Mouse (Mus musculus): Measurements from ENCODE around the gene C330007P06Rik. TPM values are rescaled to one million over a fixed set of nuclear protein-coding genes. Genes with fewer than 3 reads are reported as not detected.
A peak's percentile ranks its signal among the peaks of the same experiment; 100 is the strongest.

C330007P06Rik gene
- polyA plus RNA-seq, 1 experiment from 2014 or later, result 33.2 TPM

DNA sequence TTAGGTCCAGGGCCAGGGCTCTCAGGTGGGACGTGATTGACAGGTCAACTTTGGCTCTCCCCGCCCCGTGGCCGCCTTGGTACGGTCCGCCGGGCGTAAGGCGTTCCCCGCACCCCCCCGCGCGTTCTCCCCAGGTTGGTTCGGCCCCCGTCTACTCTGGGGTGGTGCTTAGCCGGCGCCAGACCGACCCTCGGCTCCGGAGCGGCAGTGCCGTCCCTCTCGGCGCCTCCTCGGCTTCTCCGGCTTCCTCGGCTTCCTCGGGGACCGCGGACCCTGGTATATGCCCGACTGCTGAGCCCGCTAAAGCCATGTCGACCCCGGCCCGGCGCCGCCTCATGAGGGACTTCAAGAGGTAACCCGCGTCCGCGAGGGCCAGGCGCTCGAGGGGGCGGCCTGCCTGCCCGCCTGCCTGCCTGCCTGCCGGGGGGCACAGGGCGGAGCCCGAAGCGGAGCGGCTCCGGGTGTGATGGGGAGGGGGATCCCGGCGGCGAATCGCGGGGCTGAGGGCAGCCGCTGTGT, 326 bp upstream of the C330007P06Rik start:
- Histone ChIP-seq H3K27ac (replicated peaks) (peak overlapping the region; percentile 80), H3K4me3 (replicated peaks) (peak overlapping the region; percentile 62), H3K36me3 (no peaks in the 10 kb centered on the region), H3K4me1 (no peaks in the 10 kb centered on the region), H3K4me2 (replicated peaks) (peak overlapping the region; percentile 49), H3K27me3 (no peaks in the 10 kb centered on the region), H3K9ac (peak overlapping the region; percentile 62), H3K9me3 (replicated peaks) (no peaks in the 10 kb centered on the region)
- peak; percentile 95 for ATAC-seq (ENCODE audit: insufficient number of reproducible peaks, low FRiP score, low TSS enrichment, low read depth)
- WGBS, result 17% methylated on average over 55 of the region's 57 CpGs

- no peak overlapping the region for H3K27ac ChIP-seq (replicated peaks)
- no peaks in the 10 kb centered on the region for H3K36me3 ChIP-seq
- H3K4me2 ChIP-seq (replicated peaks), result no peak overlapping the region
- no peaks in the 10 kb centered on the region for H3K4me1 ChIP-seq
- no peaks in the 10 kb centered on the region for H3K9me3 ChIP-seq (replicated peaks)
- H3K27me3 ChIP-seq, result no peaks in the 10 kb centered on the region
- WGBS, result 75% methylated on average over 3 of the region's 3 CpGs
- ATAC-seq (ENCODE audit: insufficient number of reproducible peaks, low FRiP score, low TSS enrichment, low read depth), result no peak
- H3K4me3 ChIP-seq (replicated peaks), result no peak overlapping the region
- no peak overlapping the region for H3K9ac ChIP-seq
These were observed 3.5 kb downstream of the C330007P06Rik start for GRCm38 (mm10) chrX:36870372-36870771.

DNA sequence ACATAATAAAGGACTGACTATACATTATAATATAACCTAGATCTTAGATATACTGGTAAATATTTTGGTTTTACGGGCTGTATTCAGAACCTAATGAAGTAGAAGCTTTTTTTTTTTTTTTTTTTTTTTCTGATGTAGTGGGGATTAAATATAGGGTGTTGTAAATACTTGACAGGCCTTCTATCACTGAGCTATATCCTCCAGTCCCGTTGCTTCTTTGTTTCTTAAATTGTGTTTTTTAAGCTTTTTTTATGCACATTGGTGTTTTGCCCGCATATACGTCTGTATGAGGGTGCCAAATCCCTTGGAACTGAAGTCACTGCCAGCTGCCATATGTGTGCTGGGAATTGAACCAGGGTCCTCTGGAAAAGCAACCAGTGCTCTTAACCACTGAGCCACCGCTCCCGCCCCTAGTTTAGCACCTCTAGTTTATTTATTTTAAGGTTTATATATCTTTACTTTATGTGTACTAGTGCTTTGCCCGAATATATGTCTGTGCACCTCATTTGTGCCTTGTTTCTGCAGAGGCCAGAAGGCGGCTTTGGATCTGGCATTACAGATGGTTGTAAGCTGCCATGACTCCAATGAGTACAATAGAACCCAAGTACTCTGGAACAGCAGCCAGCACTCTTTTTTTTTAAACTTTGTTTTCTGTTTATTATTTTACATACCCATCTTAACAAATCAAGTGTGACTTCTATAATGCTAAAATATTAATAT, 9.1 kb downstream of the C330007P06Rik start:
- WGBS, result 46% methylated on average over 8 of the region's 8 CpGs
- Histone ChIP-seq H3K27me3 (no peaks in the 10 kb centered on the region), H3K4me1 (0 out of 2 replicates have a peak, but pooled peaks cover 6% of the 10 kb centered on the region), H3K4me2 (replicated peaks) (peak overlapping the region; percentile 31), H3K4me3 (replicated peaks) (peak overlapping the region; percentile 46), H3K9me3 (replicated peaks) (no peaks in the 10 kb centered on the region), H3K9ac (no peak overlapping the region), H3K36me3 (no peaks in the 10 kb centered on the region), H3K27ac (replicated peaks) (no peak overlapping the region)
- ATAC-seq (ENCODE audit: insufficient number of reproducible peaks, low FRiP score, low TSS enrichment, low read depth), result no peak

DNA sequence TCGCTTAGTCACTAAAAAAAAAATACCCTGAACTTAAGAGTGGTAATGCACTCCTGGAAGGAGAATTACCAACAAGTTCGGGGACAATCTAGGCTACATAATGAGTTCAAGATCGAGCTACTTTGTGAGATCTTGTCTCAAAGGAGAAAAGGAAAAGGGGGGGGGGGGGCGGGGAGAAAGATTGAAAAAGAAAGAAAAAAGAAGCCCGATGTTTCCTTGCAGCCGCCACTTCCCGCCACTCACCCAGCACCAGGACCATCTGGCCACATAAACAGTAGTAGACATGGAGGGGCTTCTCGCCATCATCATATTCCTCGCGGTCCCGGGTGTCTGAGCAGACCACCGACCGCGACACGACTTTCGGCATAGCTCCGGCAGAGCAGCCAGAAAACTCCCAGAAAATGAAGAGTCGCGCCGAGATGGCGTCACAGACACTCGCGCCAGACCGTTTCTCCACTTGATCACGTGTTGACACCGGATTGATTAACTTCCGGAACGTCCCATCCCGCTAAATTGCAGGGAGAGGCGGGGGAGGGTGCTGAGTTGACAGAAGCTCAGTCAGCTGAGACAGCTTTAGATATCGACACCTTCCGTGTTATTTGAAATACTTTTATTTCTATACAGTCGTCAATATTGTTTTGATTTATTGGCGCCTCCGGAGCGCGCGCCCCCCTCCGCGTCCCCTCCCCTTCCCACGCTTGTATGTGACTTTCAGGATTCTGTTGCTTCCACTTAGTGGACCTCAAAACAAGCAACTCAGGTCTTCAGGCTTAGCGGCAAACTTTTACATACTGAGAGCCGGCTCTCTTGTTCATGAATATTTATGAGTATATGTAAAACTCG, 9.9 kb downstream of the C330007P06Rik start:
- Histone ChIP-seq H3K4me3 (replicated peaks) (peak overlapping the region; percentile 46), H3K36me3 (no peaks in the 10 kb centered on the region), H3K4me2 (replicated peaks) (peak overlapping the region; percentile 44), H3K27ac (replicated peaks) (peak overlapping the region; percentile 60; the same call in 1 of the 2 replicates), H3K9me3 (replicated peaks) (no peaks in the 10 kb centered on the region), H3K27me3 (no peaks in the 10 kb centered on the region), H3K4me1 (0 out of 2 replicates have a peak, but pooled peaks cover 6% of the 10 kb centered on the region), H3K9ac (no peak overlapping the region)
- ATAC-seq (ENCODE audit: insufficient number of reproducible peaks, low FRiP score, low TSS enrichment, low read depth), result peak; percentile 82
- WGBS, result 15% methylated on average over 41 of the region's 44 CpGs

DNA sequence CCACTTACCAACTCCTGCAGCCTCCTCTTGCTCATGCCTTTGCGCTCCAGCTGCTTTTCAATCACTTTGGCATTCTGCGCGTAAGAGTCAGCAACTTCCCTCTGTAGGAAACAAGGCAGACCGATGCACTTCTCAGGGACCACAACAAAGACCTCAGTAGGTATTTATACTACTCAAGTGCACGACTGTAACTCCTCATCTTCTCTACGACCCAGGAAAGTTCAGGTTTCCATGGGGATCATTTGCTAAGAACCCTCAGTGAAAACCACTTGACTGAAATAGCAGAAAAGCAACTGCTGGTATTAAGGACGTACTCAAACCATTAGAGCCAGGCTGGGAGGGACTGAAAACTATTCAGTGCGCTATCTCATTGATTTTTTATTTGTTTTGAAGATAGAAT, 21.3 kb downstream of the C330007P06Rik start:
- ATAC-seq (ENCODE audit: insufficient number of reproducible peaks, low FRiP score, low TSS enrichment, low read depth), result no peak
- Histone ChIP-seq H3K27me3 (no peaks in the 10 kb centered on the region), H3K9ac (no peak overlapping the region), H3K4me2 (replicated peaks) (no peak overlapping the region), H3K4me3 (replicated peaks) (no peak overlapping the region), H3K9me3 (replicated peaks) (no peaks in the 10 kb centered on the region), H3K36me3 (no peaks in the 10 kb centered on the region), H3K27ac (replicated peaks) (no peak overlapping the region), H3K4me1 (no peaks in the 10 kb centered on the region)
- 87% methylated on average over 8 of the region's 8 CpGs for WGBS

DNA sequence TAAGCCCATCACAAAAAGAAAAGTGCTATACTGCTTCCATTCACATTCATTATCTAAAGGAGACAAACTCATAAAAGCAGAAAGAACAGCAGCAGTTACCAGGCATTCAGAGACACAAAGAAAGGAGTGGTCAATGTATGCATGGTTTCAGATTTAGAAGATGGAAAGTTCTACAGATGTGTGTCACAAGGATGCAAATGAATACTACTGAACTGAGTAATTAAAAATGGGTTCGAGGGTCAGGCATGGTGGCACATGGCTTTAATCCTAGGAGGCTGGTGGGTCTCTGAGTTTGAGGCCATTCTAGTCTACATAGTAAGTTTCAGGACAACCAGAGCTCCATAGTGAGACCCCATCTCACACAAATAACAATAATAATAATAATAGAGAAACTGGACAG, 26.8 kb downstream of the C330007P06Rik start:
- H3K4me1 ChIP-seq, result no peaks in the 10 kb centered on the region

GRCm38 (mm10) chrX:36843346-36843990, 30.4 kb downstream of the C330007P06Rik start:
- H3K4me2 ChIP-seq (replicated peaks), result no peak overlapping the region
- no peaks in the 10 kb centered on the region for H3K9me3 ChIP-seq (replicated peaks)
- no peak overlapping the region for H3K27ac ChIP-seq (replicated peaks)
- 69% methylated on average over 4 of the region's 4 CpGs for WGBS
- H3K9ac ChIP-seq, result no peak overlapping the region
- no peaks in the 10 kb centered on the region for H3K36me3 ChIP-seq
- H3K27me3 ChIP-seq, result no peaks in the 10 kb centered on the region
- H3K4me3 ChIP-seq (replicated peaks), result no peak overlapping the region
- H3K4me1 ChIP-seq, result no peaks in the 10 kb centered on the region
- ATAC-seq (ENCODE audit: insufficient number of reproducible peaks, low FRiP score, low TSS enrichment, low read depth), result no peak

More for the DNA sequence above, 26.8 kb downstream of the C330007P06Rik start:
- no peak for ATAC-seq (ENCODE audit: insufficient number of reproducible peaks, low FRiP score, low TSS enrichment, low read depth)
- no peak overlapping the region for H3K27ac ChIP-seq (replicated peaks)
- 81% methylated on average over 1 of the region's 1 CpGs for WGBS
- no peaks in the 10 kb centered on the region for H3K36me3 ChIP-seq
- H3K4me3 ChIP-seq (replicated peaks), result no peak overlapping the region
- H3K4me2 ChIP-seq (replicated peaks), result no peak overlapping the region
- H3K9me3 ChIP-seq (replicated peaks), result no peaks in the 10 kb centered on the region
- H3K9ac ChIP-seq, result no peak overlapping the region
- H3K27me3 ChIP-seq, result no peaks in the 10 kb centered on the region

DNA sequence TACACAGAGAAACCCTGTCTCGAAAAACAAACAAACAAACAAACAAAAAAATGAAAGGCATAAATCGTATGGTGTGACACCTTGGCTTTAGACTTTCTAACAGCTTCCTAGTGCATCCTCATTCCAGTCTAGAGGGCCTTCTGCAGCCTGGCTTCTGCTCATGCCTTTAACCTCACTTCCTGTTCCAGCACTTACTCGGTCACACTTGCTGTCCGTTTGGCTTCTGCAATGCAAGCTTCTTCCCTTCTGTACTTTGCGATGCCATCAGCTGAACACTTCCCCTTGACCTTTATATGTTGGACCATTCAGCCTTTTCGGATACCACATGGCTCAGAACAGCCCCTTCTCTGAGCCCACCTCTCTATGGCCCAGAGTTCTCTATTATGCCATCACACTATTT, 32.2 kb downstream of the C330007P06Rik start:
- H3K27ac ChIP-seq (replicated peaks), result no peak overlapping the region
- no peak overlapping the region for H3K4me2 ChIP-seq (replicated peaks)
- H3K4me3 ChIP-seq (replicated peaks), result no peak overlapping the region
- H3K9me3 ChIP-seq (replicated peaks), result no peaks in the 10 kb centered on the region
- WGBS, result 80% methylated on average over 6 of the region's 6 CpGs
- no peak for ATAC-seq (ENCODE audit: insufficient number of reproducible peaks, low FRiP score, low TSS enrichment, low read depth)
- no peaks in the 10 kb centered on the region for H3K27me3 ChIP-seq
- H3K36me3 ChIP-seq, result no peaks in the 10 kb centered on the region
- no peak overlapping the region for H3K9ac ChIP-seq
- no peaks in the 10 kb centered on the region for H3K4me1 ChIP-seq

- Histone ChIP-seq H3K9me3 (replicated peaks) (no peaks in the 10 kb centered on the region), H3K27ac (replicated peaks) (no peak overlapping the region), H3K4me1 (no peaks in the 10 kb centered on the region), H3K4me2 (replicated peaks) (no peak overlapping the region), H3K36me3 (no peaks in the 10 kb centered on the region), H3K9ac (no peak overlapping the region), H3K27me3 (no peaks in the 10 kb centered on the region), H3K4me3 (replicated peaks) (no peak overlapping the region)
- no peak for ATAC-seq (ENCODE audit: insufficient number of reproducible peaks, low FRiP score, low TSS enrichment, low read depth)
- WGBS, result 68% methylated on average over 7 of the region's 7 CpGs
These were observed 34.5 kb downstream of the C330007P06Rik start for GRCm38 (mm10) chrX:36839391-36839790.

DNA sequence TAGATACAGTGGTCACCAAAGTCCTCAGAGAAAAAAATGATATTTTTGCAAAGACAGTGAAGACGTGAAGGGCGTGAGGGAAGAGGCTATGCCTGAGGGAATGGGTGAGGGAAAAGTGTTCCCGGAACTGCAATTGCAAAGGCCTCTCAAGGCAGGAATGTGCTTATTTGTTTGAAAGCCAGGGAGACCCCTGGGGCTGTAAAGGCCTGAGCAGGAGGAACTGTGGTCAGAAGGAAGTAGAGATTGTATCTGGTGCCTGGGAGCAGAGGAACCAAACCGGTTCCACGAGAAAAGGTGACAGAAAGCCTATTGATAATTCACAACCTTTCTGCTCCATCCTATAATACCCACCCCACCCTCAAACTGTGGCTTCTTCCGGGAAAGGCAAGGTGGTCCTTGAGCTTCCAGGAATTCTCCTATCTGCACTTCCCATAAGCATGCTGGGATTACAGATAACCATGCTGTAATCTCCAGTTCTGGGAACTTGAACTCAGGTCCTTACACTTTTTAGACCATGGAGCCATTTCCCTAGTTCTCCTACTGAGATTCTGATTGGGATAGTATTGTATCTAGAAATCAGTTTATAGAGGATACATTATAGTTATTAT, 36.7 kb downstream of the C330007P06Rik start:
- Histone ChIP-seq H3K9ac (no peak overlapping the region), H3K4me2 (replicated peaks) (no peak overlapping the region), H3K36me3 (no peaks in the 10 kb centered on the region), H3K4me1 (no peaks in the 10 kb centered on the region), H3K27me3 (no peaks in the 10 kb centered on the region), H3K4me3 (replicated peaks) (no peak overlapping the region), H3K27ac (replicated peaks) (no peak overlapping the region), H3K9me3 (replicated peaks) (no peaks in the 10 kb centered on the region)
- 44% methylated on average over 6 of the region's 6 CpGs for WGBS
- no peak for ATAC-seq (ENCODE audit: insufficient number of reproducible peaks, low FRiP score, low TSS enrichment, low read depth)
